In genomic region chr2:79635426-79636291, GRCm38 (mm10) we compare ENCODE assay signal across 1 mouse cellular context.
TF ChIP-seq lines count a peak whose summit lies in the region.

No protein-coding gene starts in this region.

TF ChIP-seq in CH12.LX, 34 proteins besides CTCF, POLR2A, EP300 and RAD21 (continued from another document):
- 0 out of 2 replicates have a peak, but pooled peaks have one; percentile 26 for TF ChIP-seq NELFE (IDR thresholded peaks at IDR 0.05; ENCODE audit: low read depth, low read length)
- no peak for TF ChIP-seq JUN (IDR thresholded peaks at IDR 0.05; ENCODE audit: insufficient read depth, low read depth, low read length)
